Mouse (Mus musculus): Measurements from ENCODE around the gene Map7d1. TPM values are rescaled to one million over a fixed set of nuclear protein-coding genes. Genes with fewer than 3 reads are reported as not detected.

Gene Map7d1
- polyA plus RNA-seq, 1 experiment from 2014 or later = 60.9 TPM

- 76% methylated on average over 10 of the region's 10 CpGs for WGBS
- Histone ChIP-seq H3K4me1 (peaks cover 34% of the 10 kb centered on the region), H3K36me3 (replicated peaks) (peaks cover 24% of the 10 kb centered on the region), H3K4me3 (peak overlapping the region; percentile 83), H3K27ac (replicated peaks) (peak overlapping the region; percentile 98), H3K27me3 (replicated peaks; ENCODE audit: low read depth, poor library complexity, severe bottlenecking) (no peaks in the 10 kb centered on the region), H3K9me3 (no peaks in the 10 kb centered on the region)
- DNase-seq (ENCODE audit: low spot score) = no peak
Measured at GRCm38 (mm10) chr4:126203336-126203895, 52.7 kb downstream of the Map7d1 start.

- Histone ChIP-seq H3K4me1 (peaks cover 34% of the 10 kb centered on the region), H3K9me3 (no peaks in the 10 kb centered on the region)
- under 1% methylated on average over 74 of the region's 75 CpGs for WGBS
Measured at GRCm38 (mm10) chr4:126202303-126203181, 53.6 kb downstream of the Map7d1 start, which contains the start of gene Thrap3. Gene Thrap3, minus strand, starts transcription at chr4:126202760.

GRCm38 (mm10) chr4:126201514-126202302 lies 54.4 kb downstream of the Map7d1 start:
- Histone ChIP-seq H3K4me3 (peak overlapping the region; percentile 83), H3K27me3 (replicated peaks; ENCODE audit: low read depth, poor library complexity, severe bottlenecking) (no peaks in the 10 kb centered on the region), H3K36me3 (replicated peaks) (peaks cover 39% of the 10 kb centered on the region), H3K27ac (replicated peaks) (peak overlapping the region; percentile 98), H3K9me3 (no peaks in the 10 kb centered on the region), H3K4me1 (peaks cover 34% of the 10 kb centered on the region)
- peak; percentile 63 for DNase-seq (ENCODE audit: low spot score)
- under 1% methylated on average over 28 of the region's 28 CpGs for WGBS

More at GRCm38 (mm10) chr4:126202303-126203181, 53.6 kb downstream of the Map7d1 start, which contains the start of gene Thrap3:
- H3K4me3 ChIP-seq = peak within 1 kb of the TSS; percentile 83
- H3K27ac ChIP-seq (replicated peaks) = peak within 1 kb of the TSS; percentile 98
- no peaks in the 10 kb centered on the region for H3K27me3 ChIP-seq (replicated peaks; ENCODE audit: low read depth, poor library complexity, severe bottlenecking)
- peak; percentile 99 for DNase-seq (ENCODE audit: low spot score)
- peaks cover 32% of the 10 kb centered on the region for H3K36me3 ChIP-seq (replicated peaks)

GRCm38 (mm10) chr4:126200656-126201055 lies 55.5 kb downstream of the Map7d1 start:
- 79% methylated on average over 2 of the region's 2 CpGs for WGBS

GRCm38 (mm10) chr4:126200036-126200435 lies 56.1 kb downstream of the Map7d1 start:
- Histone ChIP-seq H3K4me1 (peaks cover 34% of the 10 kb centered on the region), H3K27ac (replicated peaks) (no peak overlapping the region), H3K27me3 (replicated peaks; ENCODE audit: low read depth, poor library complexity, severe bottlenecking) (no peaks in the 10 kb centered on the region), H3K36me3 (replicated peaks) (peaks cover 56% of the 10 kb centered on the region), H3K9me3 (no peaks in the 10 kb centered on the region), H3K4me3 (peak overlapping the region; percentile 83)
- no peak for DNase-seq (ENCODE audit: low spot score)
- WGBS = 77% methylated on average over 1 of the region's 1 CpGs

More at GRCm38 (mm10) chr4:126200656-126201055, 55.5 kb downstream of the Map7d1 start:
- no peak for DNase-seq (ENCODE audit: low spot score)
- peak overlapping the region; percentile 83 for H3K4me3 ChIP-seq
- H3K36me3 ChIP-seq (replicated peaks) = peaks cover 50% of the 10 kb centered on the region
- no peaks in the 10 kb centered on the region for H3K9me3 ChIP-seq
- H3K27me3 ChIP-seq (replicated peaks; ENCODE audit: low read depth, poor library complexity, severe bottlenecking) = no peaks in the 10 kb centered on the region
- peaks cover 34% of the 10 kb centered on the region for H3K4me1 ChIP-seq
- H3K27ac ChIP-seq (replicated peaks) = no peak overlapping the region

GRCm38 (mm10) chr4:126199556-126199955 lies 56.6 kb downstream of the Map7d1 start:
- H3K27ac ChIP-seq (replicated peaks) = no peak overlapping the region
- peaks cover 61% of the 10 kb centered on the region for H3K36me3 ChIP-seq (replicated peaks)
- 91% methylated on average over 6 of the region's 6 CpGs for WGBS
- DNase-seq (ENCODE audit: low spot score) = no peak
- no peaks in the 10 kb centered on the region for H3K9me3 ChIP-seq
- no peaks in the 10 kb centered on the region for H3K27me3 ChIP-seq (replicated peaks; ENCODE audit: low read depth, poor library complexity, severe bottlenecking)
- H3K4me1 ChIP-seq = peaks cover 34% of the 10 kb centered on the region
- H3K4me3 ChIP-seq = peak overlapping the region; percentile 83; the same call in 1 of the 2 replicates

GRCm38 (mm10) chr4:126197485-126197884 lies 58.7 kb downstream of the Map7d1 start:
- no peak for DNase-seq (ENCODE audit: low spot score)
- Histone ChIP-seq H3K4me3 (no peak overlapping the region), H3K27ac (replicated peaks) (no peak overlapping the region), H3K27me3 (replicated peaks; ENCODE audit: low read depth, poor library complexity, severe bottlenecking) (no peaks in the 10 kb centered on the region), H3K36me3 (replicated peaks) (peaks cover 81% of the 10 kb centered on the region), H3K9me3 (no peaks in the 10 kb centered on the region), H3K4me1 (peaks cover 18% of the 10 kb centered on the region)
- WGBS = 95% methylated on average over 3 of the region's 3 CpGs

GRCm38 (mm10) chr4:126194916-126195315 lies 61.2 kb downstream of the Map7d1 start:
- no peak overlapping the region for H3K4me3 ChIP-seq
- no peaks in the 10 kb centered on the region for H3K9me3 ChIP-seq
- H3K27me3 ChIP-seq (replicated peaks; ENCODE audit: low read depth, poor library complexity, severe bottlenecking) = no peaks in the 10 kb centered on the region
- DNase-seq (ENCODE audit: low spot score) = no peak
- H3K4me1 ChIP-seq = peaks cover 4% of the 10 kb centered on the region
- H3K36me3 ChIP-seq (replicated peaks) = peaks cover 97% of the 10 kb centered on the region
- no peak overlapping the region for H3K27ac ChIP-seq (replicated peaks)
- WGBS = 96% methylated on average over 4 of the region's 4 CpGs

- H3K27me3 ChIP-seq (replicated peaks; ENCODE audit: low read depth, poor library complexity, severe bottlenecking) = no peaks in the 10 kb centered on the region
- no peak overlapping the region for H3K27ac ChIP-seq (replicated peaks)
- H3K4me3 ChIP-seq = no peak overlapping the region
- no peaks in the 10 kb centered on the region for H3K9me3 ChIP-seq
- no peaks in the 10 kb centered on the region for H3K4me1 ChIP-seq
- H3K36me3 ChIP-seq (replicated peaks) = peaks cover 97% of the 10 kb centered on the region
- DNase-seq (ENCODE audit: low spot score) = no peak
Measured at GRCm38 (mm10) chr4:126194216-126194615, 61.9 kb downstream of the Map7d1 start.

- H3K36me3 ChIP-seq (replicated peaks) = peaks cover 100% of the 10 kb centered on the region
- 93% methylated on average over 2 of the region's 2 CpGs for WGBS
- H3K9me3 ChIP-seq = no peaks in the 10 kb centered on the region
Measured at GRCm38 (mm10) chr4:126190636-126191035, 65.5 kb downstream of the Map7d1 start.

GRCm38 (mm10) chr4:126187096-126187495 lies 69.0 kb downstream of the Map7d1 start:
- Histone ChIP-seq H3K9me3 (no peaks in the 10 kb centered on the region), H3K4me3 (no peak overlapping the region), H3K27me3 (replicated peaks; ENCODE audit: low read depth, poor library complexity, severe bottlenecking) (no peaks in the 10 kb centered on the region), H3K27ac (replicated peaks) (no peak overlapping the region), H3K4me1 (no peaks in the 10 kb centered on the region), H3K36me3 (replicated peaks) (peaks cover 99% of the 10 kb centered on the region)
- no peak for DNase-seq (ENCODE audit: low spot score)
- 92% methylated on average over 3 of the region's 3 CpGs for WGBS

More at GRCm38 (mm10) chr4:126190636-126191035, 65.5 kb downstream of the Map7d1 start:
- Histone ChIP-seq H3K4me1 (no peaks in the 10 kb centered on the region), H3K4me3 (no peak overlapping the region), H3K27me3 (replicated peaks; ENCODE audit: low read depth, poor library complexity, severe bottlenecking) (no peaks in the 10 kb centered on the region), H3K27ac (replicated peaks) (no peak overlapping the region)
- DNase-seq (ENCODE audit: low spot score) = no peak

- no peak for DNase-seq (ENCODE audit: low spot score)
- 91% methylated on average over 5 of the region's 5 CpGs for WGBS
- H3K9me3 ChIP-seq = no peaks in the 10 kb centered on the region
- H3K27me3 ChIP-seq (replicated peaks; ENCODE audit: low read depth, poor library complexity, severe bottlenecking) = no peaks in the 10 kb centered on the region
- H3K4me3 ChIP-seq = no peak overlapping the region
- H3K4me1 ChIP-seq = no peaks in the 10 kb centered on the region
- peaks cover 97% of the 10 kb centered on the region for H3K36me3 ChIP-seq (replicated peaks)
- H3K27ac ChIP-seq (replicated peaks) = no peak overlapping the region
Measured at GRCm38 (mm10) chr4:126183034-126183433, 73.1 kb downstream of the Map7d1 start.

Data from embryonic facial prominence, embryonic 10.5 days (tissue).